Mouse (Mus musculus) heart, embryonic 11.5 days (tissue): ENCODE data around the gene Stab2. TPM values are rescaled to one million over a fixed set of nuclear protein-coding genes. Genes with fewer than 3 reads are reported as not detected.

Experiments used
- ATAC-seq: fragments of 200-750 bp; cut with Nextera tagmentation; replicated peaks from 2 replicates; pipeline ENCODE4 v1.8.0; 2017; ENCODE audit warnings: moderate library complexity; ENCODE audit not compliant: insufficient number of reproducible peaks, low FRiP score, low TSS enrichment
- H3K27ac ChIP-seq: fragments of 300-500 bp; sonication (generic); 2 replicates; pipeline ENCODE4 v1.5.1; 2014; ENCODE audit warnings: mild to moderate bottlenecking, low read depth, low read length
- H3K27me3 ChIP-seq: fragments of 300-500 bp; sonication (generic); 2 replicates; pipeline ENCODE4 v1.6.1; 2014; ENCODE audit warnings: mild to moderate bottlenecking, low read length, mixed read lengths; ENCODE audit not compliant: control insufficient read depth, insufficient read depth
- H3K36me3 ChIP-seq: fragments of 300-500 bp; sonication (generic); 2 replicates; pipeline ENCODE4 v1.6.1; 2014; ENCODE audit warnings: mild to moderate bottlenecking, low read length, moderate library complexity, mixed read lengths; ENCODE audit not compliant: control insufficient read depth, insufficient read depth
- H3K4me1 ChIP-seq: fragments of 300-500 bp; sonication (generic); 2 replicates; pipeline ENCODE4 v1.6.1; 2014; ENCODE audit warnings: low read length; ENCODE audit not compliant: control insufficient read depth, insufficient read depth
- H3K4me2 ChIP-seq: fragments of 300-500 bp; sonication (generic); 2 replicates; pipeline ENCODE4 v1.6.1; 2014; ENCODE audit warnings: mild to moderate bottlenecking, moderate library complexity
- H3K4me3 ChIP-seq: fragments of 300-500 bp; sonication (generic); 2 replicates; pipeline ENCODE4 v1.5.1; 2014; ENCODE audit warnings: low read depth, low read length
- H3K9ac ChIP-seq: fragments of 300-500 bp; sonication (generic); 2 replicates; pipeline ENCODE4 v1.6.1; 2014; ENCODE audit warnings: mild to moderate bottlenecking, low read depth, low read length, moderate library complexity
- H3K9me3 ChIP-seq: fragments of 300-500 bp; sonication (generic); replicated peaks from 2 replicates; pipeline ENCODE4 v1.6.1; 2016; ENCODE audit warnings: low read length; ENCODE audit not compliant: control insufficient read depth
- WGBS: fragments of 180-500 bp; shearing (Covaris S2); extraction: QIAGEN DNeasy Blood & Tissue Kit; methylation state at CpG from one replicate; pipeline ENCODE4 v1.1.7; 2014; ENCODE audit not compliant: insufficient replicate concordance; 5-methylcytosine and 5-hydroxymethylcytosine counted together
- polyA plus RNA-seq: library from polyadenylated mRNA; unstranded; fragments of >200 nt; fragmentation: Nextera tagmentation; extraction: Ambion mirVana; gene quantifications from 2 replicates; pipeline ENCODE4 v1.2.1, GENCODE M21; 2014

The Stab2 gene
- polyA plus RNA-seq, 1 experiment from 2014 or later: 1.5 TPM

GRCm38 (mm10) chr10:86907043-86907442 lies 100.8 kb downstream of the Stab2 start:
- H3K4me2 ChIP-seq: no peak overlapping the region
- H3K9me3 ChIP-seq: no peaks in the 10 kb centered on the region
- no peak overlapping the region for H3K27ac ChIP-seq
- no peak overlapping the region for H3K4me3 ChIP-seq
- H3K36me3 ChIP-seq: no peaks in the 10 kb centered on the region
- no peaks in the 10 kb centered on the region for H3K4me1 ChIP-seq
- ATAC-seq: no peak
- WGBS: 75% methylated on average over 6 of the region's 6 CpGs
- H3K27me3 ChIP-seq: no peaks in the 10 kb centered on the region
- H3K9ac ChIP-seq: no peak overlapping the region

- H3K4me3 ChIP-seq: no peak overlapping the region
- H3K4me1 ChIP-seq: no peaks in the 10 kb centered on the region
- no peaks in the 10 kb centered on the region for H3K27me3 ChIP-seq
- H3K27ac ChIP-seq: no peak overlapping the region
- WGBS: 61% methylated on average over 2 of the region's 2 CpGs
- no peak overlapping the region for H3K9ac ChIP-seq
- H3K9me3 ChIP-seq: no peaks in the 10 kb centered on the region
- no peaks in the 10 kb centered on the region for H3K36me3 ChIP-seq
- no peak for ATAC-seq
- H3K4me2 ChIP-seq: no peak overlapping the region
Observed at GRCm38 (mm10) chr10:86895531-86895930, 112.3 kb downstream of the Stab2 start.

GRCm38 (mm10) chr10:86891066-86891465 lies 116.8 kb downstream of the Stab2 start:
- H3K4me1 ChIP-seq: no peaks in the 10 kb centered on the region
- H3K9ac ChIP-seq: no peak overlapping the region
- H3K27me3 ChIP-seq: no peaks in the 10 kb centered on the region
- no peaks in the 10 kb centered on the region for H3K36me3 ChIP-seq
- no peak overlapping the region for H3K4me2 ChIP-seq
- no peak overlapping the region for H3K27ac ChIP-seq
- 91% methylated on average over 1 of the region's 1 CpGs for WGBS
- ATAC-seq: no peak
- no peak overlapping the region for H3K4me3 ChIP-seq
- no peaks in the 10 kb centered on the region for H3K9me3 ChIP-seq

GRCm38 (mm10) chr10:86890166-86890930 lies 117.5 kb downstream of the Stab2 start:
- 88% methylated on average over 14 of the region's 14 CpGs for WGBS
- Histone ChIP-seq H3K4me1 (no peaks in the 10 kb centered on the region), H3K36me3 (no peaks in the 10 kb centered on the region), H3K9ac (no peak overlapping the region), H3K4me3 (no peak overlapping the region), H3K9me3 (no peaks in the 10 kb centered on the region), H3K27me3 (no peaks in the 10 kb centered on the region), H3K4me2 (no peak overlapping the region), H3K27ac (no peak overlapping the region)
- ATAC-seq: no peak

- no peak for ATAC-seq
- Histone ChIP-seq H3K27me3 (no peaks in the 10 kb centered on the region), H3K4me3 (no peak overlapping the region), H3K36me3 (no peaks in the 10 kb centered on the region), H3K27ac (no peak overlapping the region), H3K9ac (no peak overlapping the region), H3K4me2 (no peak overlapping the region), H3K9me3 (no peaks in the 10 kb centered on the region), H3K4me1 (no peaks in the 10 kb centered on the region)
Observed at GRCm38 (mm10) chr10:86889440-86889839, 118.4 kb downstream of the Stab2 start.

GRCm38 (mm10) chr10:86886434-86886833 lies 121.4 kb downstream of the Stab2 start:
- Histone ChIP-seq H3K9ac (no peak overlapping the region), H3K4me2 (no peak overlapping the region)
- WGBS: 93% methylated on average over 1 of the region's 1 CpGs

GRCm38 (mm10) chr10:86881448-86881847 lies 126.4 kb downstream of the Stab2 start:
- Histone ChIP-seq H3K27me3 (no peaks in the 10 kb centered on the region), H3K4me3 (no peak overlapping the region), H3K4me1 (no peaks in the 10 kb centered on the region), H3K9ac (no peak overlapping the region), H3K4me2 (no peak overlapping the region), H3K9me3 (no peaks in the 10 kb centered on the region), H3K27ac (no peak overlapping the region), H3K36me3 (no peaks in the 10 kb centered on the region)
- no peak for ATAC-seq

More at GRCm38 (mm10) chr10:86886434-86886833, 121.4 kb downstream of the Stab2 start:
- no peaks in the 10 kb centered on the region for H3K4me1 ChIP-seq
- no peaks in the 10 kb centered on the region for H3K27me3 ChIP-seq
- no peaks in the 10 kb centered on the region for H3K36me3 ChIP-seq
- no peak for ATAC-seq
- H3K27ac ChIP-seq: no peak overlapping the region
- no peak overlapping the region for H3K4me3 ChIP-seq
- H3K9me3 ChIP-seq: no peaks in the 10 kb centered on the region

- H3K9ac ChIP-seq: no peak overlapping the region
- no peaks in the 10 kb centered on the region for H3K9me3 ChIP-seq
- no peaks in the 10 kb centered on the region for H3K27me3 ChIP-seq
- no peaks in the 10 kb centered on the region for H3K36me3 ChIP-seq
- H3K4me3 ChIP-seq: no peak overlapping the region
- 53% methylated on average over 4 of the region's 5 CpGs for WGBS
- H3K4me2 ChIP-seq: no peak overlapping the region
- no peak for ATAC-seq
- no peak overlapping the region for H3K27ac ChIP-seq
- no peaks in the 10 kb centered on the region for H3K4me1 ChIP-seq
Observed at GRCm38 (mm10) chr10:86880071-86880806, 127.6 kb downstream of the Stab2 start.

GRCm38 (mm10) chr10:86878721-86879120 lies 129.1 kb downstream of the Stab2 start:
- no peaks in the 10 kb centered on the region for H3K27me3 ChIP-seq
- H3K27ac ChIP-seq: no peak overlapping the region
- no peak overlapping the region for H3K4me2 ChIP-seq
- no peak overlapping the region for H3K9ac ChIP-seq
- ATAC-seq: no peak
- H3K9me3 ChIP-seq: no peaks in the 10 kb centered on the region
- H3K4me3 ChIP-seq: no peak overlapping the region
- 80% methylated on average over 7 of the region's 7 CpGs for WGBS
- H3K36me3 ChIP-seq: no peaks in the 10 kb centered on the region
- no peaks in the 10 kb centered on the region for H3K4me1 ChIP-seq
